Mouse (Mus musculus): ENCODE measurements around the gene Magi3.

GRCm38 (mm10) chr3:103967231-103967630 is 252.9 kb downstream of the Magi3 start:
- TF ChIP-seq POLR2A (IDR thresholded peaks at IDR 0.05; ENCODE audit: borderline replicate concordance, low read depth, low read length) (no peak), CTCF (IDR thresholded peaks at IDR 0.05; ENCODE audit: low read depth, low read length) (no peak)

Measured in bone marrow macrophage, adult 2 months (primary cell).